8 mouse cellular contexts compared by ENCODE assay signal in genomic region chr10:119454106-119454667, GRCm38 (mm10). TPM values are rescaled to one million over a fixed set of nuclear protein-coding genes. Genes with fewer than 3 reads are reported as not detected.
DNase-seq lines count a peak whose midpoint lies in the region; ATAC-seq lines count a peak whose summit lies in the region.

No protein-coding gene starts in this region.

- peak overlapping the region; percentile 87 for H3K4me2 ChIP-seq in embryonic facial prominence, embryonic 12.5 days (replicated peaks)
- H3K4me2 ChIP-seq in hindbrain, embryonic 12.5 days (replicated peaks) = peak overlapping the region; percentile 93
- peak overlapping the region; percentile 91 for H3K4me2 ChIP-seq in limb, embryonic 12.5 days
- peak overlapping the region; percentile 95 for H3K4me2 ChIP-seq in midbrain, embryonic 16.5 days (ENCODE audit: low read length)

- no peaks in the 10 kb centered on the region for H3K9me3 ChIP-seq in embryonic facial prominence, embryonic 12.5 days
- no peaks in the 10 kb centered on the region for H3K9me3 ChIP-seq in hindbrain, embryonic 12.5 days (replicated peaks)
- no peaks in the 10 kb centered on the region for H3K9me3 ChIP-seq in limb, embryonic 12.5 days
- H3K9me3 ChIP-seq in midbrain, embryonic 16.5 days (replicated peaks; ENCODE audit: control insufficient read depth, low read length, poor library complexity, severe bottlenecking) = no peaks in the 10 kb centered on the region

- no peaks in the 10 kb centered on the region for H3K36me3 ChIP-seq in embryonic facial prominence, embryonic 12.5 days
- no peaks in the 10 kb centered on the region for H3K36me3 ChIP-seq in hindbrain, embryonic 12.5 days
- H3K36me3 ChIP-seq in limb, embryonic 12.5 days = no peaks in the 10 kb centered on the region
- H3K36me3 ChIP-seq in midbrain, embryonic 16.5 days (ENCODE audit: control insufficient read depth, insufficient read depth, low read length) = no peaks in the 10 kb centered on the region

- WGBS in embryonic facial prominence, embryonic 12.5 days = under 1% methylated on average over 57 of the region's 57 CpGs
- under 1% methylated on average over 42 of the region's 57 CpGs for WGBS in hindbrain, embryonic 12.5 days
- WGBS in limb, embryonic 12.5 days = under 1% methylated on average over 53 of the region's 57 CpGs
- WGBS in midbrain, embryonic 16.5 days = under 1% methylated on average over 49 of the region's 57 CpGs

- H3K27ac ChIP-seq in embryonic facial prominence, embryonic 12.5 days = peak overlapping the region; percentile 78
- H3K27ac ChIP-seq in hindbrain, embryonic 12.5 days = peak overlapping the region; percentile 89
- peak overlapping the region; percentile 86 for H3K27ac ChIP-seq in limb, embryonic 12.5 days
- peak overlapping the region; percentile 88 for H3K27ac ChIP-seq in midbrain, embryonic 16.5 days (ENCODE audit: low read length)

- H3K9ac ChIP-seq in embryonic facial prominence, embryonic 12.5 days = peak overlapping the region; percentile 78
- H3K9ac ChIP-seq in hindbrain, embryonic 12.5 days = peak overlapping the region; percentile 92
- peak overlapping the region; percentile 84 for H3K9ac ChIP-seq in limb, embryonic 12.5 days (replicated peaks)
- H3K9ac ChIP-seq in midbrain, embryonic 16.5 days (ENCODE audit: low read depth, low read length) = peak overlapping the region; percentile 93

- peaks cover 18% of the 10 kb centered on the region; the same call in 1 of the 2 replicates for H3K4me1 ChIP-seq in embryonic facial prominence, embryonic 12.5 days
- H3K4me1 ChIP-seq in hindbrain, embryonic 12.5 days = peaks cover 20% of the 10 kb centered on the region
- H3K4me1 ChIP-seq in limb, embryonic 12.5 days (replicated peaks) = peaks cover 20% of the 10 kb centered on the region
- H3K4me1 ChIP-seq in midbrain, embryonic 16.5 days (ENCODE audit: control insufficient read depth, insufficient read depth, low read length) = peaks cover 14% of the 10 kb centered on the region

- 0 out of 2 replicates have a peak, but pooled peaks cover 4% of the 10 kb centered on the region for H3K27me3 ChIP-seq in embryonic facial prominence, embryonic 12.5 days
- peaks cover 5% of the 10 kb centered on the region; the same call in 1 of the 2 replicates for H3K27me3 ChIP-seq in hindbrain, embryonic 12.5 days
- H3K27me3 ChIP-seq in limb, embryonic 12.5 days = peaks cover 15% of the 10 kb centered on the region
- H3K27me3 ChIP-seq in midbrain, embryonic 16.5 days (ENCODE audit: control insufficient read depth, insufficient read depth, low read depth, low read length) = no peaks in the 10 kb centered on the region

- DNase-seq in kidney, adult 11 months = peak; percentile 5
- no peak for DNase-seq in kidney, postnatal 10 days
- peak; percentile 56 for DNase-seq in adrenal gland, postnatal 10 days
- peak; percentile 45 for DNase-seq in yolk sac, embryonic 10.5 days (ENCODE audit: low spot score)

- H3K4me3 ChIP-seq in embryonic facial prominence, embryonic 12.5 days = peak overlapping the region; percentile 66
- peak overlapping the region; percentile 80 for H3K4me3 ChIP-seq in hindbrain, embryonic 12.5 days
- H3K4me3 ChIP-seq in limb, embryonic 12.5 days (replicated peaks) = peak overlapping the region; percentile 73
- H3K4me3 ChIP-seq in midbrain, embryonic 16.5 days (ENCODE audit: low read depth, low read length) = peak overlapping the region; percentile 70

- ATAC-seq in embryonic facial prominence, embryonic 12.5 days (ENCODE audit: insufficient number of reproducible peaks, insufficient read depth, low FRiP score, low TSS enrichment) = peak; percentile 75
- ATAC-seq in hindbrain, embryonic 12.5 days (ENCODE audit: low FRiP score) = peak; percentile 81
- peak; percentile 34; the same call in 1 of the 2 replicates for ATAC-seq in limb, embryonic 12.5 days (ENCODE audit: insufficient number of reproducible peaks, insufficient read depth, low FRiP score, low TSS enrichment, low read depth)
- peak; percentile 70 for ATAC-seq in midbrain, embryonic 16.5 days

RNA-seq across cellular contexts. Expression of gene Grip1, which starts 0.6 kb away (rescaled TPM):
- 1 to 10 TPM; 1.5 to 1.7 TPM for total RNA-seq in adrenal gland, postnatal 10 days (2021)
- polyA plus RNA-seq in embryonic facial prominence, embryonic 12.5 days (2016; fragmentation: Nextera tagmentation; extraction: Ambion mirVana) = 5.2 and 5.8 TPM in 2 replicates
- 15.7 and 15.9 TPM in 2 replicates for polyA plus RNA-seq in hindbrain, embryonic 12.5 days (2016; fragmentation: Nextera tagmentation; extraction: Ambion mirVana)
- 4.9 and 5.0 TPM in 2 replicates for polyA plus RNA-seq in limb, embryonic 12.5 days (2016; fragmentation: Nextera tagmentation; extraction: Ambion mirVana)
- 19.0 and 19.7 TPM in 2 replicates for polyA plus RNA-seq in midbrain, embryonic 16.5 days (2015; fragmentation: Nextera tagmentation; extraction: Ambion mirVana)
